Mouse (Mus musculus) yolk sac, embryonic 10.5 days (tissue): ENCODE results near the gene Olfr1191-ps1.
"Not testable (repeated sequence)": the region's sequence is repeated elsewhere in the genome, so short reads cannot be mapped to it uniquely, and the experiment has no call there.

Experiments used
- DNase-seq: peaks from one replicate; pipeline ENCODE4 v3.0.0-alpha.2; 2017; ENCODE audit warnings: low spot score

Olfr1191-ps1 gene

DNA sequence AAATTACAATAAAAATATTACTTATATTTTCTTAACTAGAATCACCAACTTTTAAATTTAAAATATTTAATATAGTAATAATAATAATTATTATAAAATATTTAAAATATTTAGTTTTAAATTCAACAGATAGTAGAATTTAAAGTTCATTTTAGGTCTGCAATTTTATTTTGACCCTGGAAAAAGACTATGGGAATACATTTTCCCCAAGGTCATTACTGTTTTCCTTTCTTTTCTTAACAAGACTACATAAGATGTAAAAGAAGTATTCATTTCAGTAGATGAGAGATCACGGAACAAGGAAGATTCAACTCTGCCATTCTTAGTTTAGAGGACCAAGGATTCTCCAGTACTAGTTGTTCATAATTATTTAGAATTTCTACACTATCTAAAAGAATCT is at the start of gene Olfr1191-ps1:
Olfr1191-ps1 (plus strand) TSS at position 301 of the 400 bp plus-strand sequence.
- DNase-seq: not testable (repeated sequence)

- no peak for DNase-seq
Observed at GRCm38 (mm10) chr2:88648209-88648608, 7.9 kb downstream of the Olfr1191-ps1 start, which contains the start of gene Olfr1192-ps1. Gene Olfr1192-ps1 (plus strand): TSS chr2:88648509.

- DNase-seq: not testable (repeated sequence)
Observed at GRCm38 (mm10) chr2:88675328-88675727, 35.0 kb downstream of the Olfr1191-ps1 start, which contains the start of gene Olfr1193. Gene Olfr1193 (plus strand): TSS chr2:88675628.

- no peak for DNase-seq
Observed at GRCm38 (mm10) chr2:88689087-88689486, 48.7 kb downstream of the Olfr1191-ps1 start, which contains the start of gene Olfr1195. Gene Olfr1195 (minus strand): TSS chr2:88689187.
